Mouse (Mus musculus) forebrain, postnatal 0 days (tissue): Measurements from ENCODE around the gene Gm8947. TPM values are rescaled to one million over a fixed set of nuclear protein-coding genes. Genes with fewer than 3 reads are reported as not detected.
"Not testable (repeated sequence)": the region's sequence is repeated elsewhere in the genome, so short reads cannot be mapped to it uniquely, and the experiment has no call there.

ENCODE experiments used
- ATAC-seq: fragments of 200-750 bp; cut with Nextera tagmentation; 2 replicates; pipeline ENCODE4 v1.8.0; 2017; ENCODE audit warnings: mild to moderate bottlenecking, moderate library complexity
- DNase-seq: peaks from one replicate; pipeline ENCODE4 v3.0.0-alpha.2; 2015
- H3K27ac ChIP-seq: fragments of 300-500 bp; sonication (generic); 2 replicates; pipeline ENCODE4 v1.5.1; 2014; ENCODE audit warnings: low read depth, mild to moderate bottlenecking, antibody characterized with exemption, low read length, moderate library complexity, mixed read lengths
- H3K27me3 ChIP-seq: fragments of 300-500 bp; sonication (generic); 2 replicates; pipeline ENCODE4 v1.6.1; 2014; ENCODE audit warnings: mild to moderate bottlenecking, low read length, mixed read lengths; ENCODE audit not compliant: insufficient read depth
- H3K36me3 ChIP-seq: fragments of 300-500 bp; sonication (generic); 2 replicates; pipeline ENCODE4 v1.6.1; 2014; ENCODE audit warnings: mild to moderate bottlenecking, moderate library complexity; ENCODE audit not compliant: insufficient read depth
- H3K4me1 ChIP-seq: fragments of 300-500 bp; sonication (generic); 2 replicates; pipeline ENCODE4 v1.6.1; 2014; ENCODE audit warnings: antibody characterized with exemption; ENCODE audit not compliant: insufficient read depth
- H3K4me2 ChIP-seq: fragments of 300-500 bp; sonication (generic); 2 replicates; pipeline ENCODE4 v1.6.1; 2014; ENCODE audit warnings: low read depth, mild to moderate bottlenecking, moderate library complexity
- H3K4me3 ChIP-seq: fragments of 300-500 bp; sonication (generic); 2 replicates; pipeline ENCODE4 v1.5.1; 2014; ENCODE audit warnings: low read depth, low read length, mixed read lengths
- H3K9ac ChIP-seq: fragments of 300-500 bp; sonication (generic); 2 replicates; pipeline ENCODE4 v1.6.1; 2014; ENCODE audit warnings: mild to moderate bottlenecking
- H3K9me3 ChIP-seq: fragments of 300-500 bp; sonication (generic); 2 replicates; pipeline ENCODE4 v1.6.1; 2016; ENCODE audit warnings: low read length
- CTCF ChIP-seq: sonication (generic); IDR thresholded peaks from 2 replicates; pipeline ENCODE4 v1.5.1; 2016; ENCODE audit warnings: antibody characterized with exemption, control low read depth, low read depth
- WGBS: fragments of 180-500 bp; shearing (Covaris S2); extraction: QIAGEN DNeasy Blood & Tissue Kit; methylation state at CpG from one replicate; pipeline ENCODE4 v1.1.7; 2014; 5-methylcytosine and 5-hydroxymethylcytosine counted together
- polyA plus RNA-seq: library from polyadenylated mRNA; unstranded; fragments of >200 nt; fragmentation: Nextera tagmentation; extraction: Ambion mirVana; gene quantifications from 2 replicates; pipeline ENCODE4 v1.2.1, GENCODE M21; 2015
- total RNA-seq: library from RNA; depleted of rRNA; stranded (reverse); fragments of >200 nt; gene quantifications from 2 replicates; pipeline ENCODE4 v1.2.3, GENCODE M21; 2014; rRNA removed

Gm8947 gene
- total RNA-seq (not detected in 2 replicates), polyA plus RNA-seq (not detected in 2 replicates)

DNA sequence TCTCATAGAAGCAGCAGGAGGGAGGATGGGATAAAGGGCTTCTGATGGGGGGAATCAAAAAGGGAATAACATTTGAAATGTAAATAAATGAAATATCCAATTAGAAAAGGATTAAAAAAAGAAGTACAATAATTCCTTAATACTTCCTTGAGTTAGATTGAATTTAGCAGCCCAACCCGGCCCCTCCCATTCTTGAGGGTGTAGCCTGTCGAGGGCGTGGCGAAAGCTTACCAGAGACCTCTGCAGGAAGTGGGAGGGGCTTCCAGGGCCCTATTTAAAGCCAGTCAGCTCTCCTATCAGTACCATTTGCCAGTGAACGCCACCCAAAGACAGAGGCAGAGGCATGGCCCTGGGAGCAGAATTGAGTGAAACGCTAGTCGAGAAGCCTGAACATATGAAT lies at the start of gene Gm8947:
Gene Gm8947 (plus strand): TSS at position 302 of the 400 bp plus-strand sequence.
- H3K4me3 ChIP-seq, H3K9ac ChIP-seq, H3K4me1 ChIP-seq, H3K27me3 ChIP-seq, H3K27ac ChIP-seq, DNase-seq, H3K4me2 ChIP-seq, H3K36me3 ChIP-seq, H3K9me3 ChIP-seq, ATAC-seq: not testable (repeated sequence)
- no CpG with 5 or more reads among the region's 7 CpGs for WGBS

DNA sequence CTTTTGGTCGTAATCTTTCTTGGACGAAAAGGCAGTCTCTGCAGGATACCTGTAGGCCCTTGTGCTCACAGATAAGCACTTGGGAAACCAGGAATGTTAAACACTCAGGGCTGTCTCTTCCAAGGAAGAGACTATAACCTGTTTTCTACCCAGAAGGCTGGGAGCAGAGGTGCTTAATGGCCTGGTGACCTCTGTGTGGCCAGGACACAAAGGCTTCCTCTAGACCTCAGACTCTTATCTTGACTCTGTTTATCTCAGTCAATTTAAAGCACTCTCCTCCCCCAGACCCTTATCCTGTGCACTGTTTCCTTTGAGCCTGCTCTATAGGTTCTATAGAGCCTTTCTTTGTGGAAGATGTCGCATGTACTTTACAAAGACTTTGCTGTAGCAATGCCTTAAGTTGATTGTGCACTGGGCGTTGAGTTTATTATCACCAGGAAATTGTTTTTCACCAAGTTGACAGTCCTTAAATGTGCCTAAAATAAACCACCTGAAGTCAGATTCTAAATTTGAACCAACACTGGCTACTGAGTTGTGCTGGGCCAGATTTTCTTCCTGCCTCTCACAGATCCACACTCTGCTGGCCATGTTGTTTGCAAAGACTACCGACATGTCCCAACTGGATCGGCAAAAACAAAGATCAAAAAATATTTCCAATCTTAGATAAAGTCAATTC lies 47.6 kb upstream of the Gm8947 start:
- no peaks in the 10 kb centered on the region for H3K27me3 ChIP-seq
- H3K36me3 ChIP-seq: no peaks in the 10 kb centered on the region
- ATAC-seq (no peak), DNase-seq (no peak)
- WGBS: 77% methylated on average over 6 of the region's 6 CpGs
- no peak for TF ChIP-seq CTCF
- H3K4me2 ChIP-seq: no peak overlapping the region
- H3K9me3 ChIP-seq: no peaks in the 10 kb centered on the region
- no peak overlapping the region for H3K9ac ChIP-seq
- H3K4me3 ChIP-seq: no peak overlapping the region
- H3K27ac ChIP-seq: no peak overlapping the region
- no peaks in the 10 kb centered on the region for H3K4me1 ChIP-seq

DNA sequence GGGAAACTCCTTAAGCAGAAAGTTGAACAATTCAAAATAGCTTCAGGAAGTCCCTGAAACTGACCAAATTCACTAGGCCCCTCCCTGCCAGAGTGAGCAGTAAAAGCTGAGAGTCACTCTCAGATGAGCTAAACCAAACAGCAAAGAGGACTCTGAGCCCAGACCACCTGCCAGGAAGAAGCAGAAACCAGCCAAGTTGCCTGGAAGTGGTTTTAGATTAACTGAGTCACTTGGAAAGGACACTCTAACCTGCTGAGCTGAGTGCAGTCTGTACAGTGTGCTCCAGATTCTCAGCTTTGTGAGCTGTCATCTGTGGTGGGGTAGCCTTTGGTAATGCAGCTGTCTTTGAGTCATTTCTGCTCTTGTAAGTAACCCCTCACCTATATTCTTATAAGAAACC lies 44.4 kb upstream of the Gm8947 start:
- ATAC-seq: no peak
- no peak overlapping the region for H3K27ac ChIP-seq
- no peak for DNase-seq
- TF ChIP-seq CTCF: no peak
- no peak overlapping the region for H3K9ac ChIP-seq
- H3K4me1 ChIP-seq: no peaks in the 10 kb centered on the region
- no peaks in the 10 kb centered on the region for H3K27me3 ChIP-seq
- H3K4me3 ChIP-seq: no peak overlapping the region
- no peak overlapping the region for H3K4me2 ChIP-seq
- H3K36me3 ChIP-seq: no peaks in the 10 kb centered on the region
- no peaks in the 10 kb centered on the region for H3K9me3 ChIP-seq

DNA sequence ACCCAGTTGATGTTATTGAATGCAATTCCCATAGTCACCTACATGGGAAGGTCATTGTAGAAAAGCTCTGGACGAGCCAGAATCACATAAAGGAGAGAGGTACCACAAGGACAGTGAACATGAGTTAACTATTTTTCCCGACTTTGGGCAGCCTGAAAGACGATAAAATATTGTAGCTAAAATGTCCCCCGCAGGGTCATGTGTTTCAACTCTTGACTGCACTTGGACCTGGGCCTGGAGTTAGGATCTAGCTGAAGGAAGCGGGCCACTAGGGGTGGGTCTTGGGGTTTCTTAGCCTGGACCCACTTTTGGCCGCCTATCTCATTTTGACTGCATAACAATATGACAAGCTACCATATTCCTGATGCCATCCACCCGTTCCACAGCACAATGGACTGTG lies 42.0 kb upstream of the Gm8947 start:
- H3K4me3 ChIP-seq: no peak overlapping the region
- no peak for TF ChIP-seq CTCF
- H3K36me3 ChIP-seq: no peaks in the 10 kb centered on the region
- no peak overlapping the region for H3K9ac ChIP-seq
- H3K4me1 ChIP-seq: no peaks in the 10 kb centered on the region
- H3K9me3 ChIP-seq: no peaks in the 10 kb centered on the region
- no peak overlapping the region for H3K4me2 ChIP-seq
- H3K27ac ChIP-seq: no peak overlapping the region
- DNase-seq (no peak), ATAC-seq (no peak)
- WGBS: 92% methylated on average over 7 of the region's 7 CpGs
- H3K27me3 ChIP-seq: no peaks in the 10 kb centered on the region

DNA sequence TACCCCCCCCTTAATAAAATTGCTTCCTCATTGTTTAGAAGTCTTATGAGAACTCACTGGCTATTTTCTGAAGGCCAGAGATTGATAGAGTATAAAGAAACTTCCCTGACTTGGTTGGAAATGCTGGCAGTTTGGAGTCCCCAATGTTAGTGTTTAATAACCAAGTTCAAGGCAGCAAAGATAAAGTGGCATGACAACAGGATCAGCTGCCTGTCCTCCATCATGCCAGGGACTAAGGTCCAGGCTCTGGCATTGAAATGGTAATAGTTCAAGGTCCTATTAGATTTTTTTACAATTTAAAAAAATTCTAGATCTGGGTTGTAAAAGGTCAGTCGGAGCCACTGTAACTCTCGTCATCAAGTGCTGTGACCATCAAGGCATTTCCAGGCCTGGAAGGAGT lies 41.1 kb upstream of the Gm8947 start:
- Histone ChIP-seq H3K36me3 (no peaks in the 10 kb centered on the region), H3K9ac (no peak overlapping the region), H3K4me2 (no peak overlapping the region), H3K9me3 (no peaks in the 10 kb centered on the region), H3K27me3 (no peaks in the 10 kb centered on the region), H3K4me3 (no peak overlapping the region), H3K27ac (no peak overlapping the region), H3K4me1 (no peaks in the 10 kb centered on the region)
- DNase-seq (no peak), ATAC-seq (no peak)
- WGBS: 66% methylated on average over 2 of the region's 2 CpGs
- TF ChIP-seq CTCF: no peak

DNA sequence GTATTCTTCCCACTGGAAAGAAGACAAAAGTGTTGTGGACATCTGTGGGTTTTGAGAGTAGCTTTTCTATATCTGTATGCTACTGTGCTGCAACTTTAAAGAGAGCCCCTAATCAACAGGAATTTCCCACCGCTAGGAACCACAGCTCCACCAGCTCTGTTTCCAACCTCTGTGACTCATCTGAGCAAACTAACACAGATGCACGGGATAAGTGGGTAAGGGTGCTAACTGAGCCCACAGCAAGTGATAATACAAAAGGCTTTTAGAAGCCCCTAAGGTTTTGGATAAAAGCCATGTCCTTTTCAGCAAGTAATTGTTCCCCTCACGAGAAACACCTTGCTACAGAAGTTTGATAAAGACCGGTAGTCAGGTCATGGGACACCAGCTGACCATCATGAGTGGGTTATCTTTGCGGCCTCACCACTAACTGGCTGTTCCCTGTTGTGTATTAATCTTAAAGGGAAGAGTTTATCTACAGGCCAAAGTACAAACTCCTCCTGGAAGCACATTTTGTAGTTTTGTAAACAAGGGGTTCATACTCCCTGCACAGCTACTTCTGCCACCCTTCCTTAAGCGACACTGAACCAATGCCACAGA lies 39.0 kb upstream of the Gm8947 start:
- TF ChIP-seq CTCF: no peak
- H3K4me1 ChIP-seq: no peaks in the 10 kb centered on the region
- no peaks in the 10 kb centered on the region for H3K36me3 ChIP-seq
- no peak for ATAC-seq
- no peak overlapping the region for H3K4me2 ChIP-seq
- no peaks in the 10 kb centered on the region for H3K9me3 ChIP-seq
- H3K27ac ChIP-seq: no peak overlapping the region
- H3K9ac ChIP-seq: no peak overlapping the region
- H3K4me3 ChIP-seq: no peak overlapping the region
- DNase-seq: no peak
- 75% methylated on average over 6 of the region's 6 CpGs for WGBS
- no peaks in the 10 kb centered on the region for H3K27me3 ChIP-seq

DNA sequence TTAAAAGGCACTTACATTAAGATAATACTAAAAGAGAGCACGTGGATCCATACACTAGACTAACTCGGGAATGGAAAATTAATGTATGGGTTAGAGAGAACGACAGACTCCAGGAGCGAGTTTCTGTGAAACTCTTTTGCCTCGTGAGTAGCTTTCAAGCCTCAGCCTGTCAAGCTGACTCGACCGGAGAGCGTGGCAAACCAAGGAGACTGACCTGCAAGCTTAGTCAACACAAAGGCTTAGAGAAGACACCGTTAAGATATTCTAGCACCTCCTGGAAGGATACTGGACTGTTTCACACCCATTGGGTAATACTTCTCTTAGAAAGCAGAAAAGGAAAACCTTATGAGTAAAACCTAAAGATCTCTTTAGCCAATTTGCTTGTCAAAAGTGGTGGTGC lies 38.0 kb upstream of the Gm8947 start:
- not testable (repeated sequence) for H3K9ac ChIP-seq, H3K36me3 ChIP-seq, H3K4me2 ChIP-seq, ATAC-seq, H3K9me3 ChIP-seq, H3K27me3 ChIP-seq, H3K4me1 ChIP-seq, H3K27ac ChIP-seq, H3K4me3 ChIP-seq, DNase-seq
- WGBS: 95% methylated on average over 9 of the region's 9 CpGs
